12 mouse cellular contexts compared by ENCODE assay signal in the genomic region with DNA sequence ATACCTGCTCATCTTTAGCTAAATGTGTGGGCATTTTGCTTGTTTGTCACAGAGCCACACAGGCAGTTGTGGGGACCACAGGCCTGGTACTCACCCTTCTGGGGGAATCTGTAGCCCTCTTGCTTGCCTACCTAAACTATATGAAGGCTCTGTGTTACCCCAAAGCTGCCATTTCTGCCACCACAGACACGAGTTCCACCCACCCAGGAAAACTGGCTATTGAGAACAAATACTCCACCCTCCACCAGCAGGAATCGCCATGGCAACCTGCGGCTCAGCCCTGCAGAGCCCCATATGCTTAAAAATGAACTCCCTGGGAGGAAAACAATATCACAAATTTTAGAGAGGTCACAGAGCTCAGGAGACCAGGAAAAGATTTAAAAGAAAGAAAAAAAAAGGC.
A peak's percentile ranks its signal among the peaks of the same experiment; 100 is the strongest.
DNase-seq lines count a peak whose midpoint lies in the region; ATAC-seq lines count a peak whose summit lies in the region.
"Had no signal": no experiment of that assay in that cellular context is flagged by ENCODE, and none has a peak within 500 bp of the region (broad histone marks: within the 10 kb centered on the region; RNA-seq: fewer than 3 reads in every experiment).

No protein-coding gene starts in this region.

- H3K9ac ChIP-seq in forebrain, embryonic 14.5 days (ENCODE audit: low read length): no peak overlapping the region
- no peak overlapping the region for H3K9ac ChIP-seq in forebrain, embryonic 13.5 days
- H3K9ac ChIP-seq in neural tube, embryonic 15.5 days (replicated peaks): no peak overlapping the region
- H3K9ac ChIP-seq in midbrain, embryonic 14.5 days (replicated peaks; ENCODE audit: low read length): no peak overlapping the region; the same call in 1 of the 2 replicates
- H3K9ac ChIP-seq: embryonic facial prominence, embryonic 15.5 days had no signal

- 31% methylated on average over 3 of the region's 3 CpGs for WGBS in forebrain, embryonic 14.5 days
- 30% methylated on average over 3 of the region's 3 CpGs for WGBS in forebrain, embryonic 13.5 days
- 45% methylated on average over 3 of the region's 3 CpGs for WGBS in neural tube, embryonic 15.5 days
- 21% methylated on average over 3 of the region's 3 CpGs for WGBS in midbrain, embryonic 14.5 days

- 0 out of 2 replicates have a peak, but pooled peaks cover 4% of the 10 kb centered on the region for H3K4me1 ChIP-seq in forebrain, embryonic 14.5 days (ENCODE audit: control insufficient read depth, insufficient read depth, low read length)
- H3K4me1 ChIP-seq in forebrain, embryonic 13.5 days: peaks cover 5% of the 10 kb centered on the region; the same call in 1 of the 2 replicates
- H3K4me1 ChIP-seq in neural tube, embryonic 15.5 days: no peaks in the 10 kb centered on the region
- H3K4me1 ChIP-seq in midbrain, embryonic 14.5 days (ENCODE audit: control insufficient read depth, insufficient read depth, low read length): peaks cover 5% of the 10 kb centered on the region; the same call in 1 of the 2 replicates
- H3K4me1 ChIP-seq: embryonic facial prominence, embryonic 15.5 days had no signal

- no peaks in the 10 kb centered on the region for H3K36me3 ChIP-seq in forebrain, embryonic 14.5 days (ENCODE audit: control insufficient read depth, insufficient read depth, low read length)
- H3K36me3 ChIP-seq in forebrain, embryonic 13.5 days (ENCODE audit: poor library complexity, severe bottlenecking): no peaks in the 10 kb centered on the region
- H3K36me3 ChIP-seq in neural tube, embryonic 15.5 days: no peaks in the 10 kb centered on the region
- no peaks in the 10 kb centered on the region for H3K36me3 ChIP-seq in midbrain, embryonic 14.5 days (ENCODE audit: control insufficient read depth, insufficient read depth, low read length)
- H3K36me3 ChIP-seq: embryonic facial prominence, embryonic 15.5 days had no signal

- no peak overlapping the region for H3K4me2 ChIP-seq in forebrain, embryonic 14.5 days (ENCODE audit: low read length)
- H3K4me2 ChIP-seq in forebrain, embryonic 13.5 days: no peak overlapping the region
- H3K4me2 ChIP-seq in neural tube, embryonic 15.5 days: no peak overlapping the region
- H3K4me2 ChIP-seq in midbrain, embryonic 14.5 days (ENCODE audit: low read length): no peak overlapping the region
- H3K4me2 ChIP-seq: embryonic facial prominence, embryonic 15.5 days had no signal

- ATAC-seq in forebrain, embryonic 14.5 days: peak; percentile 26; the same call in 1 of the 2 replicates
- no peak; the same call in 1 of the 2 replicates for ATAC-seq in forebrain, embryonic 13.5 days
- ATAC-seq in neural tube, embryonic 15.5 days (ENCODE audit: low FRiP score): peak; percentile 41; the same call in 1 of the 2 replicates
- no peak; the same call in 1 of the 2 replicates for ATAC-seq in midbrain, embryonic 14.5 days (ENCODE audit: low FRiP score, low TSS enrichment)

- H3K27ac ChIP-seq in forebrain, embryonic 14.5 days (ENCODE audit: low read depth, low read length): no peak overlapping the region
- H3K27ac ChIP-seq in forebrain, embryonic 13.5 days: no peak overlapping the region
- H3K27ac ChIP-seq in neural tube, embryonic 15.5 days (replicated peaks): no peak overlapping the region
- H3K27ac ChIP-seq in midbrain, embryonic 14.5 days (replicated peaks; ENCODE audit: low read depth, low read length): no peak overlapping the region
- H3K27ac ChIP-seq: embryonic facial prominence, embryonic 15.5 days had no signal

- no peaks in the 10 kb centered on the region for H3K27me3 ChIP-seq in forebrain, embryonic 14.5 days (replicated peaks; ENCODE audit: control insufficient read depth, insufficient read depth, low read length)
- no peaks in the 10 kb centered on the region for H3K27me3 ChIP-seq in forebrain, embryonic 13.5 days
- no peaks in the 10 kb centered on the region for H3K27me3 ChIP-seq in neural tube, embryonic 15.5 days (replicated peaks)
- H3K27me3 ChIP-seq in midbrain, embryonic 14.5 days (ENCODE audit: control insufficient read depth, insufficient read depth, low read length): no peaks in the 10 kb centered on the region
- H3K27me3 ChIP-seq: embryonic facial prominence, embryonic 15.5 days had no signal

- H3K9me3 ChIP-seq in forebrain, embryonic 14.5 days (replicated peaks; ENCODE audit: control insufficient read depth, low read length): no peaks in the 10 kb centered on the region
- no peaks in the 10 kb centered on the region for H3K9me3 ChIP-seq in forebrain, embryonic 13.5 days (replicated peaks)
- no peaks in the 10 kb centered on the region for H3K9me3 ChIP-seq in neural tube, embryonic 15.5 days (replicated peaks)
- H3K9me3 ChIP-seq in midbrain, embryonic 14.5 days (ENCODE audit: control insufficient read depth, low read length): no peaks in the 10 kb centered on the region
- H3K9me3 ChIP-seq: embryonic facial prominence, embryonic 15.5 days had no signal

- DNase-seq in forebrain, embryonic 14.5 days (ENCODE audit: low spot score): peak; percentile 18
- DNase-seq in neural tube, embryonic 10.5 days (ENCODE audit: extremely low spot score, low spot score): no peak
- DNase-seq in midbrain, embryonic 14.5 days: peak; percentile 59
- DNase-seq in telencephalon, adult 2 months (ENCODE audit: low read depth, low spot score): peak; percentile 44
- DNase-seq in urinary bladder, postnatal 14 days (ENCODE audit: low spot score): no peak
- DNase-seq in kidney, adult 9 months: no peak
- DNase-seq: cerebellum, adult 18-20 months; heart, adult 11 months; thymus, postnatal 36 days had no signal

- H3K4me3 ChIP-seq in forebrain, embryonic 14.5 days (ENCODE audit: low read depth, low read length): no peak overlapping the region
- H3K4me3 ChIP-seq in forebrain, embryonic 13.5 days: no peak overlapping the region
- no peak overlapping the region for H3K4me3 ChIP-seq in neural tube, embryonic 15.5 days (replicated peaks)
- no peak overlapping the region for H3K4me3 ChIP-seq in midbrain, embryonic 14.5 days (replicated peaks; ENCODE audit: low read depth, low read length)
- H3K4me3 ChIP-seq: embryonic facial prominence, embryonic 15.5 days had no signal

Comparison
In these comparisons a context has a peak if more than half of its experiments do, and no peak if none do; other contexts are left out.
1. ATAC-seq: peak in forebrain, embryonic 14.5 days (single experiment) and neural tube, embryonic 15.5 days (single experiment); none in forebrain, embryonic 13.5 days (single experiment) and midbrain, embryonic 14.5 days (single experiment).
2. DNase-seq: peak in forebrain, embryonic 14.5 days (single experiment), midbrain, embryonic 14.5 days (single experiment) and telencephalon, adult 2 months (single experiment); none in neural tube, embryonic 10.5 days (single experiment), urinary bladder, postnatal 14 days (single experiment) and kidney, adult 9 months (single experiment).